Mouse (Mus musculus) Patski (cell line): Measurements from ENCODE around the gene Fbxo9. TPM values are rescaled to one million over a fixed set of nuclear protein-coding genes. Genes with fewer than 3 reads are reported as not detected.
A peak's percentile ranks its signal among the peaks of the same experiment; 100 is the strongest.

Source experiments
- ATAC-seq: fragments of 100-300 bp; one replicate; pipeline ENCODE4 v1.8.0; 2021
- CTCF ChIA-PET: fragments of 350-600 bp; sonication (Branson Sonifier 250); formaldehyde crosslinking; loops from one replicate; lab custom pipeline; 2022; ENCODE audit warnings: inconsistent platforms; lab: Charles Lee
- POLR2A ChIA-PET: fragments of 350-600 bp; sonication (Branson Sonifier 250); formaldehyde crosslinking; loops from one replicate; lab custom pipeline; 2022; ENCODE audit warnings: antibody characterized with exemption, inconsistent platforms; lab: Charles Lee
- DNase-seq: peaks from one replicate; pipeline ENCODE4 v3.0.0-alpha.2; 2011; ENCODE audit warnings: low read depth, low spot score
- H3K27me3 ChIP-seq: fragments of 371-371 bp; one replicate; pipeline ENCODE4 v1.5.1; 2021
- CTCF ChIP-seq: fragments of 100-300 bp; IDR thresholded peaks from one replicate; pipeline ENCODE4 v1.5.1; 2021
- in situ Hi-C: fragments of 300-500 bp; cut with MboI; formaldehyde crosslinking; loops from 3 replicates; pipeline ENCODE4 v1.11.1; 2018; ENCODE audit warnings: low pct_unique_long_range_greater_than_20kb, mixed read lengths
- polyA plus RNA-seq: library from polyadenylated mRNA; unstranded; gene quantifications from one replicate; pipeline ENCODE4 v1.2.3, GENCODE M21; 2021

Fbxo9 gene
- polyA plus RNA-seq, 1 experiment from 2014 or later: 52.2 TPM

DNA sequence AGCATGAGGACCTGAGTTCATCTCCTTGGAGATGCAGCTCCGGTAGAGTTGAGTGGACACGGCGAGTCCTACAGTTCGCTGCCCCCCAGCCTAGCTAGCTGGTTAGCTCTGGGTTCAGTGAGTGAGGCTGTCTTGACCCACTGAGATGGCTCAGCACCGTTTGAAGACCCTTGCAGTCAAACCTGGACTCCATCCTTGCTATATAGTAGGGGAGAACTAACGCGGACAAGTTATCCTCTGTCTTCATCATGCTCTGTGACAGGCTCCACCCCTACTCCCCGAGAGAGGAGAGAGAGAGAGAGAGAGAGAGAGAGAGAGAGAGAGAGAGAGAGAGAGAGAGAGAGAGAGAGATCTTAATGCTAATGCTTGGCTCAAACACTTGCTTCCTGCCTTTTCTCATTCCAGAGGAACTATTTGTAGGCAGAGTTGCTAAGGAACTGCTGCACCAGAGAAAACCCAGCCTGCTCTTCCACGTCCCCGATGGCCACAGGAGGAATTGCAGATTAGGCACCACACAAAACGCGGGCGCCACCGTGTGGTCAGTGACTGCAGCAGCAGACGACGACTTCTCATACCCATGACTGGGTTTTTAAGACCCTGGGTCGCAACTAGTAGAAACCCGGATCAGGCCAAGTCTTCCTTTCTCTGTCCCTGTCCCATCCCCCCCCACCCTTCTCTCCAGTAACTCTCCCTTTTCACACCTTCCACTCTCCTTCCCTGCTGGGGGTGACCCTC lies 69.9 kb downstream of the Fbxo9 start:
- ChIA-PET CTCF (interaction anchor here (3.0 kb wide), 1 partner anchor 25 kb away, joined by 13 read pairs; no protein-coding TSS in a partner anchor), POLR2A (interaction anchor here (0.6 kb wide), 1 partner anchor 126 kb away, joined by 3 read pairs; no protein-coding TSS in a partner anchor)
- ATAC-seq: peak; percentile 85
- peak; percentile 98 for TF ChIP-seq CTCF
- in situ Hi-C loops: loop anchor here (10.0 kb wide), 1 partner anchor 374 kb away; no protein-coding TSS in a partner anchor
- H3K27me3 ChIP-seq: no peaks in the 10 kb centered on the region
- no peak for DNase-seq

DNA sequence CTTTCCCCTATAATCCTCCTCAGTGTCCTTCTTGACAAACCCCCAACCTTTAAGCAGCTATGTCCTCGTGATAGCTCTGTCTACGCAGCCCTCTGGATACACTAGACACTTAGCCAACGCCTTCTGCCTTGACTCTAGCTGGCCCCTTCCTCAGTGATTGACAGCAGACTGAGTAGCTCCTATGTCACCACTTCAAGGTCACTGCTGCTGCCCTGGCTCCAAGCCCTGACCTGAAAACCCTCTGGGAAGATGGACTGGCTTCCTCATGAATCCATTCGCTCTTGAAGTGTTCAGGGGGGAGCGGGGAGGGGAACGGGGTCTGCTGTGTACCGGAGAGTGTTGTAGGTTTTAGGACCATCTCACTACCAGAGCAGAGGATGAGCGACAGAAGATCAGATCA lies 73.0 kb downstream of the Fbxo9 start:
- CTCF ChIA-PET: interaction anchor here (0.8 to 2.1 kb wide), 5 partner anchors 9 to 234 kb away, joined by 3 to 8 read pairs (median 4); no protein-coding TSS in a partner anchor
- POLR2A ChIA-PET: no interaction called here
- DNase-seq (no peak), ATAC-seq (no peak)
- H3K27me3 ChIP-seq: no peaks in the 10 kb centered on the region
- in situ Hi-C loops: loop anchor here (10.0 kb wide), 1 partner anchor 371 kb away; no protein-coding TSS in a partner anchor
- no peak for TF ChIP-seq CTCF

- CTCF ChIA-PET: interaction anchor here (0.8 to 2.1 kb wide), 5 partner anchors 9 to 233 kb away, joined by 3 to 8 read pairs (median 4); no protein-coding TSS in a partner anchor
- DNase-seq: no peak
- no peaks in the 10 kb centered on the region for H3K27me3 ChIP-seq
- in situ Hi-C loops: loop anchor here (10.0 kb wide), 1 partner anchor 370 kb away; no protein-coding TSS in a partner anchor
- POLR2A ChIA-PET: interaction anchor here (0.5 kb wide), 1 partner anchor 16 kb away, joined by 3 read pairs; no protein-coding TSS in a partner anchor
- ATAC-seq: peak; percentile 54
- TF ChIP-seq CTCF: peak; percentile 58
These were observed 73.6 kb downstream of the Fbxo9 start for GRCm38 (mm10) chr9:78035296-78035695.

DNA sequence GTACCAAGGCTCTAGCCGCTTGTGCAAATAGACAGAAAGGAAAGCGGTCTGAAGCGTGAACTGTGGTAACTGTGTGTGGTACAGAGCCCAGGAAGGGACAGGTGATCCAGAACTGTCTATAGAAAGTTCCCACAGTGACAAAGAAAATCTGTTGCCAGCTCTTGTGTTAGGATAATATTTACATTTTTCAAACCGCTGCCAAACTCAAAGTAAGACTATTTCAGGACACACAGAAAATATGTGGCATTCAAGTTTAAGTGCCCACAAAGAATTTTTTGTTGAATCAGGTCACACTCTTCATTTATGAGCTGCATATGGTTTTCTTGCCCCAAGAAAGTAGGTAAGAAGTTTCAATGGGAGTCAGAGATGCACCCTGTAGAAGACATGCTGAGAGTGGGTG lies 75.9 kb downstream of the Fbxo9 start:
- no peak for TF ChIP-seq CTCF
- DNase-seq (no peak), ATAC-seq (no peak)
- ChIA-PET CTCF (no interaction called here), POLR2A (no interaction called here)
- in situ Hi-C loops: loop anchor here (5.0 to 10.0 kb wide), 2 partner anchors 226 to 368 kb away; no protein-coding TSS in a partner anchor
- H3K27me3 ChIP-seq: no peaks in the 10 kb centered on the region

Other genes with a start within 250 kb of the Fbxo9 start
- gene Elovl5, start 191.7 kb downstream of the Fbxo9 start, polyA plus RNA-seq: 65.1 TPM
- gene Gcm1, start 57.1 kb downstream of the Fbxo9 start, polyA plus RNA-seq: 0.17 TPM
- gene Ick, start 127 bp upstream of the Fbxo9 start, polyA plus RNA-seq: 19.0 TPM
- gene Gsta4, start 73.7 kb upstream of the Fbxo9 start, polyA plus RNA-seq: 18.1 TPM
- gene Gsta1, start 121.6 kb upstream of the Fbxo9 start, polyA plus RNA-seq: 1.8 TPM
- gene Gm3776, start 148.1 kb upstream of the Fbxo9 start, polyA plus RNA-seq: 0.51 TPM
- gene Gm10639, start 180.9 kb upstream of the Fbxo9 start, polyA plus RNA-seq: 0.26 TPM
- not detected for gene Omt2a, start 205.7 kb upstream of the Fbxo9 start, polyA plus RNA-seq
- gene Omt2b, start 218.5 kb upstream of the Fbxo9 start, polyA plus RNA-seq: not detected
- 2.1 TPM for gene Gsta2, start 246.7 kb upstream of the Fbxo9 start, polyA plus RNA-seq